Mouse (Mus musculus) heart, embryonic 14.5 days (tissue): ENCODE results near the gene Dnaja4. TPM values are rescaled to one million over a fixed set of nuclear protein-coding genes. Genes with fewer than 3 reads are reported as not detected.

Source experiments
- ATAC-seq: fragments of 200-750 bp; cut with Nextera tagmentation; 2 replicates; pipeline ENCODE4 v1.8.0; 2017; ENCODE audit warnings: low read depth, moderate TSS enrichment; ENCODE audit not compliant: insufficient number of reproducible peaks, insufficient read depth, low FRiP score
- H3K27ac ChIP-seq, 2 experiments: fragments of 200-500 bp in 1 of 2; fragments of 300-500 bp in 1 of 2; sonication (generic) in 1 of 2; replicated peaks in 1 of 2; 2 replicates each; pipeline ENCODE4 v1.5.1; 2012 to 2014; ENCODE audit warnings: low read depth in 2 of 2, low read length in 2 of 2, control low read depth in 1 of 2, mild to moderate bottlenecking in 1 of 2, mixed read lengths in 1 of 2; ENCODE audit not compliant: control insufficient read depth in 1 of 2, insufficient read depth in 1 of 2
- H3K27me3 ChIP-seq: fragments of 300-500 bp; sonication (generic); 2 replicates; pipeline ENCODE4 v1.6.1; 2014; ENCODE audit warnings: mild to moderate bottlenecking, low read length, control low read depth; ENCODE audit not compliant: control insufficient read depth, insufficient read depth
- H3K36me3 ChIP-seq: fragments of 300-500 bp; sonication (generic); 2 replicates; pipeline ENCODE4 v1.6.1; 2014; ENCODE audit warnings: mild to moderate bottlenecking, control low read depth, low read length, mixed read lengths; ENCODE audit not compliant: control insufficient read depth, insufficient read depth
- H3K4me1 ChIP-seq, 2 experiments: fragments of 200-500 bp in 1 of 2; fragments of 300-500 bp in 1 of 2; sonication (generic) in 1 of 2; 2 replicates each; pipeline ENCODE4 v1.6.1; 2012 to 2014; ENCODE audit warnings: low read length in 2 of 2, control low read depth in 1 of 2, mixed read lengths in 1 of 2; ENCODE audit not compliant: control insufficient read depth in 2 of 2, insufficient read depth in 2 of 2
- H3K4me2 ChIP-seq: fragments of 300-500 bp; sonication (generic); 2 replicates; pipeline ENCODE4 v1.6.1; 2014; ENCODE audit warnings: mild to moderate bottlenecking, low read length
- H3K4me3 ChIP-seq, 2 experiments: fragments of 200-500 bp in 1 of 2; fragments of 300-500 bp in 1 of 2; sonication (generic) in 1 of 2; 2 replicates each; pipeline ENCODE4 v1.5.1; 2012 to 2014; ENCODE audit warnings: low read length in 2 of 2, mild to moderate bottlenecking in 2 of 2, control low read depth in 1 of 2, low read depth in 1 of 2, moderate library complexity in 1 of 2; ENCODE audit not compliant: control insufficient read depth in 1 of 2, insufficient read depth in 1 of 2
- H3K9ac ChIP-seq: fragments of 300-500 bp; sonication (generic); 2 replicates; pipeline ENCODE4 v1.6.1; 2014; ENCODE audit warnings: mild to moderate bottlenecking, low read length
- H3K9me3 ChIP-seq: fragments of 300-500 bp; sonication (generic); 2 replicates; pipeline ENCODE4 v1.6.1; 2016; ENCODE audit warnings: low read length, control low read depth; ENCODE audit not compliant: control insufficient read depth
- WGBS: fragments of 180-500 bp; shearing (Covaris S2); extraction: QIAGEN DNeasy Blood & Tissue Kit; methylation state at CpG from one replicate; pipeline ENCODE4 v1.1.7; 2014; 5-methylcytosine and 5-hydroxymethylcytosine counted together
- polyA plus RNA-seq: library from polyadenylated mRNA; unstranded; fragments of >200 nt; fragmentation: Nextera tagmentation; extraction: Ambion mirVana; gene quantifications from 2 replicates; pipeline ENCODE4 v1.2.1, GENCODE M21; 2014

Gene Dnaja4
- 29.0 and 30.1 TPM in 2 replicates for polyA plus RNA-seq

GRCm38 (mm10) chr9:54698318-54699086, at the start of gene Dnaja4:
Dnaja4 (plus strand) TSS chr9:54698873.
- ATAC-seq, result no peak
- Histone ChIP-seq H3K9ac (peak within 1 kb of the TSS; percentile 90), H3K4me3 (peak within 1 kb of the TSS; percentile 76 to 86), H3K4me2 (peak within 1 kb of the TSS; percentile 94), H3K36me3 (no peaks in the 10 kb centered on the region), H3K4me1 (peaks cover 12 to 32% of the 10 kb centered on the region in 2 experiments), H3K9me3 (no peaks in the 10 kb centered on the region), H3K27me3 (no peaks in the 10 kb centered on the region), H3K27ac (peak within 1 kb of the TSS; percentile 67 to 96)
- 53% methylated on average over 17 of the region's 17 CpGs for WGBS

DNA sequence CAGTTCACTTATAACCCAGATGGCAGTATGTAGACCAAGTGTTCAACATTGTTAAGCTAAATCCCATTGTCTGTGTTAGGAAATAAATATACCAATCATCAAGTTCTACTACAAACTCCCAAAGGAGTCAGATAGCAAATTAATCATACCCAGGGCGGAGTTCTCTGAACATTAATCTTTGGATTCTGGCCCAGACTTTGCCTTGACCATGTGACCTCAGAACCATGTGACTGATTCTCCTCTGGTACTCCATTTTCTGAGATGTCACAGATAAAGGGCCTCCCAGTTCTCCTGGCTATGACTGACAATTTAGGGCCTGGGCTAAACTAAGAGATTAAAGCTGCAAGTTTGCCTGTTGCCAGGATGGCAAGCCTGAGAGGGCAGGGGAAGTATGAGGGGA, 49.3 kb upstream of the Dnaja4 start:
- Histone ChIP-seq H3K4me1 (no peaks in the 10 kb centered on the region), H3K36me3 (no peaks in the 10 kb centered on the region), H3K27me3 (no peaks in the 10 kb centered on the region), H3K4me2 (no peak overlapping the region), H3K9ac (no peak overlapping the region), H3K4me3 (no peak overlapping the region), H3K9me3 (no peaks in the 10 kb centered on the region), H3K27ac (no peak overlapping the region)
- 64% methylated on average over 1 of the region's 1 CpGs for WGBS
- ATAC-seq, result no peak

GRCm38 (mm10) chr9:54652778-54653177, 45.9 kb upstream of the Dnaja4 start:
- no peaks in the 10 kb centered on the region for H3K27me3 ChIP-seq
- no peak overlapping the region for H3K9ac ChIP-seq
- no peaks in the 10 kb centered on the region for H3K4me1 ChIP-seq
- H3K9me3 ChIP-seq, result no peaks in the 10 kb centered on the region
- H3K4me3 ChIP-seq, result no peak overlapping the region
- no peak overlapping the region for H3K4me2 ChIP-seq
- H3K27ac ChIP-seq, result no peak overlapping the region
- WGBS, result 76% methylated on average over 2 of the region's 2 CpGs
- H3K36me3 ChIP-seq, result no peaks in the 10 kb centered on the region
- ATAC-seq, result no peak

DNA sequence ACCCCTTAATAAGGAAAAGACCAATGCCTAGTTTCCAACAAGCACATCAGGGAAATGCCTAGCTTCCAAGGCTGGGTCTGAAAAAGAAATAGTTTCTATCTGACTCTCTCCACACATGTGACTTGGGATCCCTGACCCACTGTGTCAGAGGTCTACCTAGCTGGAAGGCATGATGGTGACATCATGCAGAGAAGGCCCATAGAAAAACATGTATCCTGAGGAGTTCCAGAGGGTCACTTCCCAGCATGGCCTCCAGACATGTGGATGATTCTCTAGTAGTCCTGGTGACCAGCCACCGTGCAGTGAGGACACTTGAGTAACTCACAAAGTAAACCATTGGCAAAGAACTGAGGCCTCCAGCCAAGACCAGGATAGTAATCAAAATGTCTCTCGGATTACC, 42.8 kb upstream of the Dnaja4 start:
- 78% methylated on average over 2 of the region's 2 CpGs for WGBS

GRCm38 (mm10) chr9:54656402-54656801, 42.3 kb upstream of the Dnaja4 start:
- Histone ChIP-seq H3K9ac (no peak overlapping the region), H3K4me3 (no peak overlapping the region), H3K4me1 (no peaks in the 10 kb centered on the region), H3K4me2 (no peak overlapping the region), H3K9me3 (no peaks in the 10 kb centered on the region), H3K27ac (no peak overlapping the region), H3K36me3 (no peaks in the 10 kb centered on the region), H3K27me3 (no peaks in the 10 kb centered on the region)
- ATAC-seq, result no peak
- 81% methylated on average over 6 of the region's 6 CpGs for WGBS

More for the DNA sequence above, 42.8 kb upstream of the Dnaja4 start:
- Histone ChIP-seq H3K4me2 (no peak overlapping the region), H3K36me3 (no peaks in the 10 kb centered on the region), H3K9me3 (no peaks in the 10 kb centered on the region), H3K27ac (no peak overlapping the region), H3K4me3 (no peak overlapping the region), H3K27me3 (no peaks in the 10 kb centered on the region), H3K4me1 (no peaks in the 10 kb centered on the region), H3K9ac (no peak overlapping the region)
- no peak for ATAC-seq

DNA sequence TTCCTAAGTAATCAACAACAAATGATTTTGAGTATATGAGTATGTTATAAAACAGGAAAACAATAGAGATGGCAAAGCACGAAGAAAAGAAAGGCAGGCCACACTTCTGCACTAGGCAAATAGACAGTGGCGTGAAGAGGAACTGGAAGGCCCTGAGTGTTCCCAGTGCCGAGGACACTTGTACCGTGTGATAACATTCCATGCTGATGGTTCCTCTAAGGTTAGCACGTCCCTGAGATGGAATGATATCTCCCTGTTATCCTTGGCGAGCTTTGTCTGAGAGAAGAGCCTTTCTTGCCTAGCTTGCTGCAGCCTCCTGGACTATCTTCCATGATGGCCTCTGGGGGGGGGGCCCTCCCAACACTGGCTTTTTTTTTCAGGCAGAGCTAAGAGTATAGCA, 39.9 kb upstream of the Dnaja4 start:
- Histone ChIP-seq H3K9ac (no peak overlapping the region), H3K27me3 (no peaks in the 10 kb centered on the region), H3K4me3 (no peak overlapping the region), H3K9me3 (no peaks in the 10 kb centered on the region), H3K36me3 (no peaks in the 10 kb centered on the region), H3K27ac (no peak overlapping the region), H3K4me2 (no peak overlapping the region), H3K4me1 (peaks cover 0 to 4% of the 10 kb centered on the region in 2 experiments; a peak in 1 of 4 replicates)
- WGBS, result 50% methylated on average over 6 of the region's 6 CpGs
- ATAC-seq, result no peak

- Histone ChIP-seq H3K27me3 (no peaks in the 10 kb centered on the region), H3K9ac (no peak within 1 kb of the TSS), H3K4me3 (no peak within 1 kb of the TSS), H3K9me3 (no peaks in the 10 kb centered on the region; the same call in 1 of the 2 replicates), H3K4me1 (peaks cover 0 to 4% of the 10 kb centered on the region in 2 experiments; a peak in 1 of 4 replicates), H3K36me3 (no peaks in the 10 kb centered on the region), H3K27ac (no peak within 1 kb of the TSS), H3K4me2 (peak within 1 kb of the TSS; percentile 0; the same call in 1 of the 2 replicates)
- ATAC-seq, result no peak
- WGBS, result 28% methylated on average over 10 of the region's 10 CpGs
Observed at GRCm38 (mm10) chr9:54661605-54662377, 36.9 kb upstream of the Dnaja4 start, which contains the start of gene Acsbg1. Acsbg1 (minus strand) TSS chr9:54661870.
